Mouse (Mus musculus): ENCODE data around the gene Fam189b.
A peak's percentile ranks its signal among the peaks of the same experiment; 100 is the strongest.
"Not testable (repeated sequence)": the region's sequence is repeated elsewhere in the genome, so short reads cannot be mapped to it uniquely, and the experiment has no call there.

Fam189b gene

GRCm38 (mm10) chr3:89183058-89183958 is at the start of gene Fam189b:
TSS of gene Fam189b (plus strand) at chr3:89183143.
- DNase-seq (ENCODE audit: low read depth in 2 of 2, low spot score in 2 of 2), result peak in 1 of 2 experiments; percentile 38

GRCm38 (mm10) chr3:89133752-89134151 is 49.2 kb upstream of the Fam189b start:
- DNase-seq (ENCODE audit: low read depth in 2 of 2, low spot score in 2 of 2), result no peak

GRCm38 (mm10) chr3:89135958-89136357 is 47.0 kb upstream of the Fam189b start, which contains the start of gene Pklr:
TSS of gene Pklr (plus strand) at chr3:89136142.
- no peak for DNase-seq (ENCODE audit: low read depth in 2 of 2, low spot score in 2 of 2)

- DNase-seq (ENCODE audit: low read depth in 2 of 2, low spot score in 2 of 2), result peak in 1 of 2 experiments; percentile 20
Observed at GRCm38 (mm10) chr3:89136365-89136764, 46.6 kb upstream of the Fam189b start.

- no peak for DNase-seq (ENCODE audit: low read depth in 2 of 2, low spot score in 2 of 2)
Observed at GRCm38 (mm10) chr3:89144821-89145220, 38.1 kb upstream of the Fam189b start.

GRCm38 (mm10) chr3:89145566-89145965 is 37.4 kb upstream of the Fam189b start:
- no peak for DNase-seq (ENCODE audit: low read depth in 2 of 2, low spot score in 2 of 2)

GRCm38 (mm10) chr3:89147101-89147978 is 35.6 kb upstream of the Fam189b start:
- DNase-seq (ENCODE audit: low read depth in 2 of 2, low spot score in 2 of 2), result no peak

GRCm38 (mm10) chr3:89147979-89148311 is 35.0 kb upstream of the Fam189b start:
- DNase-seq (ENCODE audit: low read depth in 2 of 2, low spot score in 2 of 2), result no peak

- no peak for DNase-seq (ENCODE audit: low read depth in 2 of 2, low spot score in 2 of 2)
Observed at GRCm38 (mm10) chr3:89148567-89148966, 34.4 kb upstream of the Fam189b start.

- DNase-seq (ENCODE audit: low read depth in 2 of 2, low spot score in 2 of 2), result no peak
Observed at GRCm38 (mm10) chr3:89152084-89152835, 30.7 kb upstream of the Fam189b start.

- DNase-seq (ENCODE audit: low read depth in 2 of 2, low spot score in 2 of 2), result no peak
Observed at GRCm38 (mm10) chr3:89156951-89157350, 26.0 kb upstream of the Fam189b start.

- no peak for DNase-seq (ENCODE audit: low read depth in 2 of 2, low spot score in 2 of 2)
Observed at GRCm38 (mm10) chr3:89158651-89159050, 24.3 kb upstream of the Fam189b start.

- DNase-seq (ENCODE audit: low read depth in 2 of 2, low spot score in 2 of 2), result no peak
Observed at GRCm38 (mm10) chr3:89159211-89159610, 23.7 kb upstream of the Fam189b start.

GRCm38 (mm10) chr3:89159616-89160344 is 23.2 kb upstream of the Fam189b start, which contains the start of gene Hcn3:
TSS of gene Hcn3 (minus strand) at chr3:89160196.
- DNase-seq (ENCODE audit: low read depth in 2 of 2, low spot score in 2 of 2), result peak; percentile 72 to 73

- DNase-seq (ENCODE audit: low read depth in 2 of 2, low spot score in 2 of 2), result not testable (repeated sequence)
Observed at GRCm38 (mm10) chr3:89161207-89161606, 21.7 kb upstream of the Fam189b start.

GRCm38 (mm10) chr3:89161786-89162185 is 21.2 kb upstream of the Fam189b start:
- DNase-seq (ENCODE audit: low read depth in 2 of 2, low spot score in 2 of 2), result no peak

GRCm38 (mm10) chr3:89163123-89163522 is 19.8 kb upstream of the Fam189b start:
- no peak for DNase-seq (ENCODE audit: low read depth in 2 of 2, low spot score in 2 of 2)

- peak in 1 of 2 experiments; percentile 29 for DNase-seq (ENCODE audit: low read depth in 2 of 2, low spot score in 2 of 2)
Observed at GRCm38 (mm10) chr3:89163643-89164245, 19.2 kb upstream of the Fam189b start.

- DNase-seq (ENCODE audit: low read depth in 2 of 2, low spot score in 2 of 2), result peak; percentile 89
Observed at GRCm38 (mm10) chr3:89164506-89165267, 18.3 kb upstream of the Fam189b start, which contains the start of gene Clk2. TSS of gene Clk2 (plus strand) at chr3:89164795.
